Mouse (Mus musculus) myocyte (in vitro differentiated cells): Measurements from ENCODE around the gene Plcg2.

Source experiments
- CEBPB ChIP-seq: IDR thresholded peaks from 2 replicates; pipeline ENCODE4 v1.6.1; 2011; ENCODE audit warnings: mild to moderate bottlenecking, moderate library complexity; ENCODE audit not compliant: poor library complexity, insufficient read depth, severe bottlenecking
- E2F4 ChIP-seq: IDR thresholded peaks from one replicate; pipeline ENCODE4 v1.6.1; 2011; ENCODE audit warnings: mild to moderate bottlenecking, control low read depth, moderate library complexity; ENCODE audit not compliant: insufficient read depth
- MAX ChIP-seq: IDR thresholded peaks from one replicate; pipeline ENCODE4 v1.6.1; 2011; ENCODE audit warnings: low read depth, mild to moderate bottlenecking, control low read depth
- POLR2A ChIP-seq: IDR thresholded peaks from one replicate; pipeline ENCODE4 v1.6.1; 2011; ENCODE audit warnings: low read depth, mild to moderate bottlenecking, control low read depth, moderate library complexity; ENCODE audit not compliant: insufficient read length
- POLR2AphosphoS2 ChIP-seq: IDR thresholded peaks from one replicate; pipeline ENCODE4 v1.6.1; 2011; ENCODE audit warnings: low read depth, control low read depth; ENCODE audit not compliant: insufficient read length
- REST ChIP-seq: IDR thresholded peaks from one replicate; pipeline ENCODE4 v1.6.1; 2011; ENCODE audit warnings: mild to moderate bottlenecking, control low read depth, moderate library complexity; ENCODE audit not compliant: insufficient read depth, insufficient read length
- SRF ChIP-seq: IDR thresholded peaks from one replicate; pipeline ENCODE4 v1.6.1; 2011; ENCODE audit warnings: low read depth; ENCODE audit not compliant: control insufficient read depth, insufficient read length
- TCF12 ChIP-seq: IDR thresholded peaks from one replicate; pipeline ENCODE4 v1.6.1; 2011; ENCODE audit warnings: mild to moderate bottlenecking, control low read depth; ENCODE audit not compliant: poor library complexity, insufficient read depth, severe bottlenecking
- TCF3 ChIP-seq: IDR thresholded peaks from one replicate; pipeline ENCODE4 v1.6.1; 2011; ENCODE audit warnings: low read depth, control low read depth; ENCODE audit not compliant: insufficient read length

GRCm38 (mm10) chr8:117484731-117485130, 13.4 kb upstream of the Plcg2 start:
- TF ChIP-seq POLR2A (no peak), POLR2AphosphoS2 (no peak), E2F4 (no peak), MAX (no peak), REST (no peak), CEBPB (no peak), TCF3 (no peak), TCF12 (no peak), SRF (no peak)
